Mouse (Mus musculus): Measurements from ENCODE around the gene Lonp1.
A peak's percentile ranks its signal among the peaks of the same experiment; 100 is the strongest.

DNA sequence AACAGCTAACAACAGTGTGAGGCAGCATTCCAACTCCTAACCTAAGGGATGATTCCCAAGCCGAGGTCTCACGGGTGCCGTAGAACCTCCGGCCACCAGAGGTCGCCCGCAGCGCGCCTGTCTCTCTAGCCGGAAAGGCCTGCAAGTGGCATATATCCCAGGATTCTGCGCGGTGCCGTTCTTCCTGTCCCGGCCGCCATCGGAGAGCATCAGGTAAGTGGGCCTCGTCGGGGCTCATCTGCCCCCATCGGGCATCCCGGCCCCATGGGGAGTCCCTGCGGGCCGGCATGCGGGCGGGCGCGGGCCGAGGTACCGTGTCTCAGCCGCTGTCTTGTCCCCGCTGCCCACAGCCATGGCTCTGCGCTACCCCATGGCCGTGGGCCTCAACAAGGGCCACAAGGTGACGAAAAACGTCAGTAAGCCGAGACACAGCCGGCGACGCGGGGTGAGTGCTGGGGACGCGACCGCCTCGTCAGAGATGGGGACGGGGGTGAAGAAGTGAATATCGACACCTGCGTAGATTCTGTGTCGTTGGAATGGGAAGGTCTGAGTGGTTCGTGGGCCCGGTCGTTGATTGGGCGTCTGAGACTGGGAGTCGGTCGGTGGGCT, 13.3 kb downstream of the Lonp1 start, which contains the start of gene Rpl36:
- TF ChIP-seq MYOG (IDR thresholded peaks at IDR 0.05; ENCODE audit: control insufficient read depth in 1 of 3, insufficient read depth in 1 of 3, insufficient read length in 2 of 3, low read depth in 2 of 3) (peak in 1 of 3 experiments; percentile 52), TCF3 (IDR thresholded peaks at IDR 0.05; ENCODE audit: insufficient read length, low read depth) (no peak), POLR2A (IDR thresholded peaks at IDR 0.05; ENCODE audit: insufficient read length, low read depth) (peak; percentile 80), TCF12 (IDR thresholded peaks at IDR 0.05; ENCODE audit: insufficient read depth, poor library complexity, severe bottlenecking) (no peak), MYOD1 (IDR thresholded peaks at IDR 0.05; ENCODE audit: control insufficient read depth in 1 of 3, insufficient read length in 2 of 3, low read depth in 2 of 3) (no peak), MAX (IDR thresholded peaks at IDR 0.05; ENCODE audit: low read depth) (no peak), USF1 (IDR thresholded peaks at IDR 0.05; ENCODE audit: low read depth) (no peak)
